Mouse (Mus musculus): ENCODE data around the gene Rnd3.

- TF ChIP-seq GATA1 (IDR thresholded peaks at IDR 0.05; ENCODE audit: low read length): no peak
- no peak for TF ChIP-seq TAL1 (IDR thresholded peaks at IDR 0.05; ENCODE audit: low read length)
These were observed 48.9 kb downstream of the Rnd3 start for GRCm38 (mm10) chr2:51099987-51100386.

Data from erythroblast, embryonic 14.5 days (primary cell).